Comparison of ENCODE assay signal across 8 mouse cellular contexts in genomic region chr10:22007802-22008172, GRCm38 (mm10).
A peak's percentile ranks its signal among the peaks of the same experiment; 100 is the strongest.
DNase-seq lines count a peak whose midpoint lies in the region; ATAC-seq lines count a peak whose summit lies in the region.

No protein-coding gene starts in this region.

- no peak overlapping the region for H3K9ac ChIP-seq in limb, embryonic 11.5 days (ENCODE audit: low read length)

- peak; percentile 61 to 69 for DNase-seq in cerebellum, postnatal 10 days
- no peak for DNase-seq in cerebellum, adult 11-12 months
- DNase-seq in limb, embryonic 11.5 days (ENCODE audit: low spot score) = peak; percentile 46
- DNase-seq in limb, embryonic 10.5 days (ENCODE audit: low spot score) = no peak
- peak; percentile 78 for DNase-seq in Muller cell, postnatal 12 days (ENCODE audit: inconsistent ontology term)
- DNase-seq in heart, postnatal 10 days = peak; percentile 55 to 73
- peak; percentile 84 for DNase-seq in lung, postnatal 36 days
- no peak for DNase-seq in yolk sac, embryonic 10.5 days (ENCODE audit: low spot score)

- no peaks in the 10 kb centered on the region for H3K4me1 ChIP-seq in limb, embryonic 11.5 days (ENCODE audit: control insufficient read depth, insufficient read depth, low read length)
- no peaks in the 10 kb centered on the region for H3K4me1 ChIP-seq in limb, embryonic 10.5 days

- no peaks in the 10 kb centered on the region for H3K9me3 ChIP-seq in limb, embryonic 11.5 days (ENCODE audit: control insufficient read depth, low read length)
- H3K9me3 ChIP-seq in limb, embryonic 10.5 days (replicated peaks) = no peaks in the 10 kb centered on the region

- WGBS in limb, embryonic 11.5 days = 52% methylated on average over 4 of the region's 4 CpGs
- 49% methylated on average over 4 of the region's 4 CpGs for WGBS in limb, embryonic 10.5 days

- intact Hi-C loops in heart, postnatal 10 days (cut with DNase I) = loop anchor here (2.0 kb wide), 1 partner anchor 543 kb away; no protein-coding TSS in a partner anchor

- H3K27ac ChIP-seq in limb, embryonic 11.5 days (replicated peaks; ENCODE audit: low read depth, low read length) = no peak overlapping the region
- no peak overlapping the region for H3K27ac ChIP-seq in limb, embryonic 10.5 days

- H3K27me3 ChIP-seq in limb, embryonic 11.5 days (ENCODE audit: control insufficient read depth, insufficient read depth, low read length) = no peaks in the 10 kb centered on the region
- H3K27me3 ChIP-seq in limb, embryonic 10.5 days (ENCODE audit: low read depth, poor library complexity, severe bottlenecking) = no peaks in the 10 kb centered on the region

- H3K36me3 ChIP-seq in limb, embryonic 11.5 days (ENCODE audit: control insufficient read depth, insufficient read depth, low read length) = no peaks in the 10 kb centered on the region
- H3K36me3 ChIP-seq in limb, embryonic 10.5 days = no peaks in the 10 kb centered on the region

- H3K4me2 ChIP-seq in limb, embryonic 11.5 days (ENCODE audit: low read depth, severe bottlenecking) = no peak overlapping the region

- H3K4me3 ChIP-seq in limb, embryonic 11.5 days (ENCODE audit: low read depth, low read length) = no peak overlapping the region
- no peak overlapping the region for H3K4me3 ChIP-seq in limb, embryonic 10.5 days

- ATAC-seq in limb, embryonic 11.5 days (ENCODE audit: insufficient number of reproducible peaks, low FRiP score, low TSS enrichment, low read depth) = no peak

Comparison
In these comparisons a context has a peak if more than half of its experiments do, and no peak if none do; other contexts are left out.
1. DNase-seq: peak in cerebellum, postnatal 10 days (2 of 2), limb, embryonic 11.5 days (single experiment), Muller cell, postnatal 12 days (single experiment), heart, postnatal 10 days (2 of 2) and lung, postnatal 36 days (single experiment); none in cerebellum, adult 11-12 months (single experiment), limb, embryonic 10.5 days (single experiment) and yolk sac, embryonic 10.5 days (single experiment).